Mouse (Mus musculus) MEL (cell line): ENCODE results near the gene Slf1. TPM values are rescaled to one million over a fixed set of nuclear protein-coding genes. Genes with fewer than 3 reads are reported as not detected.

Experiments used
- DNase-seq: peaks from one replicate; pipeline ENCODE4 v3.0.0; 2011; ENCODE audit warnings: low read depth, low spot score
- H3K27ac ChIP-seq: 2 replicates; pipeline ENCODE4 v1.5.1; 2012; ENCODE audit warnings: low read depth, mild to moderate bottlenecking, control low read depth, low read length, moderate library complexity; ENCODE audit not compliant: control insufficient read depth
- H3K27me3 ChIP-seq, 2 experiments: fragments of 150-350 bp in 1 of 2; sonication (generic) in 1 of 2; 2 replicates each; pipeline ENCODE4 v1.6.1; 2012; ENCODE audit warnings: low read length in 2 of 2, mild to moderate bottlenecking in 2 of 2, improper control_type of control experiment in 1 of 2, moderate library complexity in 1 of 2; ENCODE audit not compliant: insufficient read depth in 2 of 2, control insufficient read depth in 1 of 2
- H3K36me3 ChIP-seq, 2 experiments: 2 replicates each; pipeline ENCODE4 v1.6.1; 2012 to 2014; ENCODE audit warnings: low read length in 2 of 2, improper control_type of control experiment in 1 of 2, inconsistent platforms in 1 of 2, mild to moderate bottlenecking in 1 of 2; ENCODE audit not compliant: insufficient read depth in 2 of 2, control insufficient read depth in 1 of 2
- H3K4me1 ChIP-seq, 2 experiments: fragments of 150-350 bp in 1 of 2; sonication (generic) in 1 of 2; 2 replicates each; pipeline ENCODE4 v1.6.1; 2012; ENCODE audit warnings: low read length in 2 of 2, improper control_type of control experiment in 1 of 2, mild to moderate bottlenecking in 1 of 2; ENCODE audit not compliant: insufficient read depth in 2 of 2, control insufficient read depth in 1 of 2
- H3K4me3 ChIP-seq, 2 experiments: fragments of 150-350 bp in 1 of 2; sonication (generic) in 1 of 2; 2 replicates each; pipeline ENCODE4 v1.5.1; 2012; ENCODE audit warnings: low read depth in 2 of 2, low read length in 2 of 2, mild to moderate bottlenecking in 2 of 2, moderate library complexity in 2 of 2, control low read depth in 1 of 2, improper control_type of control experiment in 1 of 2; ENCODE audit not compliant: control insufficient read depth in 1 of 2, insufficient read depth in 1 of 2
- H3K79me2 ChIP-seq: 2 replicates; pipeline ENCODE4 v1.6.1; 2012; ENCODE audit warnings: mild to moderate bottlenecking, low read length, moderate library complexity; ENCODE audit not compliant: control insufficient read depth, poor library complexity, insufficient read depth
- H3K9ac ChIP-seq: 2 replicates; pipeline ENCODE4 v1.6.1; 2012; ENCODE audit warnings: low read depth, mild to moderate bottlenecking, control low read depth, low read length, moderate library complexity; ENCODE audit not compliant: control insufficient read depth, poor library complexity, severe bottlenecking
- H3K9me3 ChIP-seq: fragments of 150-350 bp; sonication (generic); replicated peaks from 2 replicates; pipeline ENCODE4 v1.6.1; 2012; ENCODE audit warnings: mild to moderate bottlenecking, low read length, improper control_type of control experiment, moderate library complexity; ENCODE audit not compliant: insufficient read depth
- BHLHE40 ChIP-seq: IDR thresholded peaks from 2 replicates; pipeline ENCODE4 v1.6.1; 2012; ENCODE audit warnings: low read depth, mild to moderate bottlenecking, inconsistent platforms, low read length, improper control_type of control experiment, borderline replicate concordance
- CHD2 ChIP-seq: IDR thresholded peaks from 2 replicates; pipeline ENCODE4 v1.6.1; 2011; ENCODE audit warnings: low read length, improper control_type of control experiment
- ELF1 ChIP-seq: IDR thresholded peaks from 2 replicates; pipeline ENCODE4 v1.6.1; 2014; ENCODE audit warnings: low read depth, mild to moderate bottlenecking, inconsistent platforms, low read length, improper control_type of control experiment, moderate library complexity
- EP300 ChIP-seq, 2 experiments: IDR thresholded peaks; 2 replicates each; pipeline ENCODE4 v1.6.1; 2011; ENCODE audit warnings: improper control_type of control experiment in 2 of 2, low read length in 2 of 2, low read depth in 1 of 2, mild to moderate bottlenecking in 1 of 2
- ETS1 ChIP-seq: IDR thresholded peaks from 2 replicates; pipeline ENCODE4 v1.6.1; 2012; ENCODE audit warnings: low read depth, mild to moderate bottlenecking, inconsistent platforms, low read length, improper control_type of control experiment, moderate library complexity
- GATA1 ChIP-seq: IDR thresholded peaks from 2 replicates; pipeline ENCODE4 v1.6.1; 2011; ENCODE audit warnings: low read depth, low read length, improper control_type of control experiment
- HCFC1 ChIP-seq: IDR thresholded peaks from 2 replicates; pipeline ENCODE4 v1.6.1; 2012; ENCODE audit warnings: low read depth, mild to moderate bottlenecking, inconsistent platforms, low read length, improper control_type of control experiment, moderate library complexity
- MAFK ChIP-seq: IDR thresholded peaks from 2 replicates; pipeline ENCODE4 v1.6.1; 2011; ENCODE audit warnings: low read depth, mild to moderate bottlenecking, low read length, improper control_type of control experiment, borderline replicate concordance
- MAZ ChIP-seq: IDR thresholded peaks from 2 replicates; pipeline ENCODE4 v1.6.1; 2012; ENCODE audit warnings: low read depth, mild to moderate bottlenecking, inconsistent platforms, low read length, improper control_type of control experiment
- MEF2A ChIP-seq: IDR thresholded peaks from 2 replicates; pipeline ENCODE4 v1.6.1; 2014; ENCODE audit warnings: low read depth, mild to moderate bottlenecking, inconsistent platforms, low read length, improper control_type of control experiment; ENCODE audit not compliant: poor library complexity, insufficient replicate concordance, severe bottlenecking; ENCODE audit errors: extremely low read depth
- MXI1 ChIP-seq: IDR thresholded peaks from 2 replicates; pipeline ENCODE4 v1.6.1; 2011; ENCODE audit warnings: mild to moderate bottlenecking, low read depth, low read length, improper control_type of control experiment
- MYB ChIP-seq: IDR thresholded peaks from 2 replicates; pipeline ENCODE4 v1.6.1; 2011; ENCODE audit warnings: mild to moderate bottlenecking, low read depth, low read length, improper control_type of control experiment
- MYC ChIP-seq: IDR thresholded peaks from 2 replicates; pipeline ENCODE4 v1.6.1; 2011; ENCODE audit warnings: low read depth, mild to moderate bottlenecking, low read length, improper control_type of control experiment, moderate library complexity
- NRF1 ChIP-seq: IDR thresholded peaks from 2 replicates; pipeline ENCODE4 v1.6.1; 2014; ENCODE audit warnings: low read depth, mild to moderate bottlenecking, inconsistent platforms, low read length, improper control_type of control experiment, moderate library complexity; ENCODE audit not compliant: poor library complexity, insufficient read depth, severe bottlenecking
- POLR2AphosphoS2 ChIP-seq: IDR thresholded peaks from 2 replicates; pipeline ENCODE4 v1.6.1; 2011; ENCODE audit warnings: low read length, improper control_type of control experiment
- RAD21 ChIP-seq: IDR thresholded peaks from 2 replicates; pipeline ENCODE4 v1.6.1; 2011; ENCODE audit warnings: mild to moderate bottlenecking, low read depth, low read length, improper control_type of control experiment
- RCOR1 ChIP-seq: IDR thresholded peaks from 2 replicates; pipeline ENCODE4 v1.6.1; 2012; ENCODE audit warnings: low read depth, mild to moderate bottlenecking, inconsistent platforms, low read length, improper control_type of control experiment
- SMC3 ChIP-seq: IDR thresholded peaks from 2 replicates; pipeline ENCODE4 v1.6.1; 2011; ENCODE audit warnings: low read depth, low read length, improper control_type of control experiment
- TAL1 ChIP-seq: IDR thresholded peaks from 2 replicates; pipeline ENCODE4 v1.6.1; 2012; ENCODE audit warnings: mild to moderate bottlenecking, inconsistent platforms, low read length, moderate library complexity, mixed read lengths
- USF1 ChIP-seq: IDR thresholded peaks from 2 replicates; pipeline ENCODE4 v1.6.1; 2014; ENCODE audit warnings: low read depth, mild to moderate bottlenecking, inconsistent platforms, low read length, improper control_type of control experiment, moderate library complexity
- ZC3H11A ChIP-seq: IDR thresholded peaks from 2 replicates; pipeline ENCODE4 v1.6.1; 2012; ENCODE audit warnings: low read depth, mild to moderate bottlenecking, inconsistent platforms, low read length, improper control_type of control experiment
- ZKSCAN1 ChIP-seq: IDR thresholded peaks from 2 replicates; pipeline ENCODE4 v1.6.1; 2012; ENCODE audit warnings: low read depth, mild to moderate bottlenecking, inconsistent platforms, low read length, improper control_type of control experiment, moderate library complexity
- polyA plus RNA-seq, 2 experiments: library from polyadenylated mRNA; stranded (reverse) in 1 of 2; unstranded in 1 of 2; fragments of >175 nt in 1 of 2; fragments of >200 nt in 1 of 2; gene quantifications; 2 replicates each; pipeline versions ENCODE4 v1.2.1 to v1.2.4; 2012; ENCODE audit warnings: low replicate concordance in 2 of 2, low read depth in 1 of 2; ENCODE audit not compliant: insufficient read length in 2 of 2, insufficient read depth in 1 of 2, missing spikeins in 1 of 2
- total RNA-seq: library from RNA; depleted of rRNA; stranded (reverse); fragments of 300-350 nt; gene quantifications from 2 replicates; pipeline ENCODE4 v1.2.3, GENCODE M21; 2012

Slf1 gene
- total and polyA plus RNA-seq, 3 experiments = 16.9 to 20.9 TPM; not detected in 1

DNA sequence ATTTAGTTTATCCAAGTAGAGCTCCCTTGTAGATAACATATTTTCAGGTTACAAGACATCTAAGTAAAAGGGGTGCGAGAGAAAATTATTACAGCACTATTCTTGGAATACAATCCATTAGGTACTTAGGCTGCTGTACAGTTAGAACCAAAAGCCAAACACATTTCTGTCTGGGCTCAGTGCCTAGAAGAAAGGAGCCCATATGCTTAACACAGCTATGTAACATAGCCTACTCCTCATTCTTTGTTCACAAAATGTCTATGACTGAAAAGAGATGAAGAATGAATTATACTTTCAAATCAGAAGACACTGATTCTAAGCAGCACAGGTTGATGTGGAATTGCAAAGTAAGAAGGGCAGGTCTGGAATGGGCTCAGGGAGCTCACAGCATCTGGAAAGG lies 86.8 kb downstream of the Slf1 start:
- no peaks in the 10 kb centered on the region for H3K27me3 ChIP-seq
- no peaks in the 10 kb centered on the region for H3K79me2 ChIP-seq
- TF ChIP-seq MAZ = no peak
- no peak for TF ChIP-seq HCFC1
- TF ChIP-seq ZKSCAN1 = no peak
- TF ChIP-seq ETS1 = no peak
- no peak for TF ChIP-seq EP300 (IDR thresholded peaks at IDR 0.05; ENCODE audit: low read depth in 1 of 2, low read length in 2 of 2)
- TF ChIP-seq BHLHE40 = no peak
- TF ChIP-seq RCOR1 = no peak
- TF ChIP-seq MYC = no peak
- TF ChIP-seq ZC3H11A = no peak
- TF ChIP-seq USF1 = no peak
- TF ChIP-seq TAL1 = no peak
- TF ChIP-seq RAD21 = no peak
- no peak for TF ChIP-seq GATA1
- TF ChIP-seq MAFK = no peak
- no peak for TF ChIP-seq POLR2AphosphoS2
- no peak for TF ChIP-seq MXI1

DNA sequence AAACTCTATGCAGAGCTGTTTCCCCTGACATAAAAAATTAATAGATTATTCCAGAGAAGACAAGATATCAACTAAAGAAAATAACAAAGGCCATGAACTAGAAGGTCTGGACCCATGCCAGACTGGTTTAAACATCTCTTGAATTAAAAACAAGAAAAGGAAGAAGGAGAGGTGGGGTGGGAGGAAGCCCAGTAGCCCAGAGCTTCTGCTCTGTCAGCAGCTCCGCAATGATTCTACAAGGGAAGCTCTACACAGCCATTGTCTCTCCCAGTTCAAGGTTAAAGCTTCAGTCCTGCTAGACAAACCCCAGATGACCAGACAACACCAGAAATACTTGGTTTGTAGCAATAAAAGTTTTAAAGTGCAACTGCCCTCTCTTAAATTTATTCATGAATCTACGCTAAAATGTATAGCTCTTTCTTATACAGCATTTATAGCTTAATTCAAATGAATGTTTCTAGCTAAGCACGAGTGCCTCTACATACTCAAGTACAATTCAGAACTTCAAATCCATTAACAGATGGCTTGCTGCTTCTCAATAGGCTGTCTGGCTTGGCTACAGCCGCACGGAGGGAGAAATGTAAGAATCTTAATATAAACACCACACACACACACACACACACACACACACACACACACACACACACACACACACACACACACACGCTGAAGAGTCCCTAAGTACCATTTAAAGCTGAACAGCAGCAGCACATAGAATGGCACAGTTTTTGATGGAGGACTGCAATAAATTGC lies 87.9 kb downstream of the Slf1 start:
- Histone ChIP-seq H3K79me2 (no peaks in the 10 kb centered on the region), H3K27ac (no peak overlapping the region), H3K4me3 (no peak overlapping the region), H3K36me3 (peaks cover 0 to 3% of the 10 kb centered on the region in 2 experiments; a peak in 2 of 4 replicates), H3K9me3 (no peaks in the 10 kb centered on the region), H3K9ac (no peak overlapping the region), H3K4me1 (no peaks in the 10 kb centered on the region), H3K27me3 (no peaks in the 10 kb centered on the region)
- no peak for DNase-seq
- TF ChIP-seq SMC3 (no peak), CHD2 (no peak), MYB (no peak), MEF2A (no peak), NRF1 (no peak), MAZ (no peak), HCFC1 (no peak), ELF1 (no peak), MYC (no peak)

More for the DNA sequence above, 86.8 kb downstream of the Slf1 start:
- Histone ChIP-seq H3K9ac (no peak overlapping the region), H3K4me1 (no peaks in the 10 kb centered on the region), H3K36me3 (peaks cover 0 to 3% of the 10 kb centered on the region in 2 experiments; a peak in 2 of 4 replicates), H3K4me3 (no peak overlapping the region), H3K27ac (no peak overlapping the region), H3K9me3 (no peaks in the 10 kb centered on the region)
- no peak for DNase-seq
